Mouse (Mus musculus) B cell, adult 2 months (primary cell): ENCODE data around the gene Fam72a.
A peak's percentile ranks its signal among the peaks of the same experiment; 100 is the strongest.

Experiments
- DNase-seq, 2 experiments: peaks; one replicate each; pipeline ENCODE4 v3.0.0; 2022

The Fam72a gene

DNA sequence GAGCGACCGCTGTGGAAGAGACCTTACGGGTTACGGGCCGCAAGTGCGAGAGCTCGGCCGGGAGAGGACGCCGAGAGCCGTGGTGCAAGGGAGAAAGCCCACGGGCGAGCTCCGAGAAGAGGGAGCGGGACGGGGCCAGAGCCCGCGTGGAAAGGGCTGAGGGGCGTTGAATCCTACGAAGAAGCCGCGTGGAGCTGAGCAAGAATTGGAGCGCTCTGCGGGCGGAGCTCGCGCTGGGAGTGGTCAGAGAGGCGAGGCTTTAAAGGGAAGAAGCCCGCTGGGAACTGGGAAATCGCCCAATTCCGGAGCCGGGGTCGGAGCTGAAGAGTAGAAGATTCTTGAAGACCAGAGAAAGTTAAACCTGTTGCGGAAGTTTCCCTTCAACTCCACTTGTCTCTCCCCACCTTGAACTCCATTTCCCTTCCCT is 391 bp downstream of the Fam72a start:
- no peak for DNase-seq

DNA sequence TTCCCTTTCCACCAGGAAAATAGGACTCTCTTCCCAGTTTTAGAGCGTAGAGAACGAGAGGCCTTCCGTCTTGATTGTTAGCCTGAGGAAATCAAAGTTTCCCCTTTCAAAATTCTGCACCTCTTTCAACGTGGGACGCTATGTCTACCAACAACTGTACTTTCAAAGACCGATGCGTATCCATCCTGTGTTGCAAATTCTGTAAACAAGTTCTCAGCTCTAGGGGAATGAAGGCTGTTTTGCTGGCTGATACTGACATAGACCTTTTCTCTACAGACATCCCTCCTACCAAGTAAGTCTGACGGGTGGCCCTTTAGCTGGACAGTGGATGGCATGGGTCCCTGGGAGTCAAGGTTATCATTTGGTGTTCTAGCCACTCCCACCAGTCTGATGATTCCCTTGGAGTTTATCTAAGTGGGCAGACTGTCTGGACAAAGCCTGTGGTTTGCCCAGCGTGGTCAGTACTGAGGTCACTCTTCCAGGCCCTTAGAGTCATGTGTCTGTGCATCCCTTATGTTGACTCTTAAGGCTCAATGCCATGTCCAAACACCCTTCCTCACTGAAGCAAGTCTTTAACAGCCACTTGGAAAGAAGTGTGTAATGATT is 961 bp downstream of the Fam72a start:
- DNase-seq: peak; percentile 2 to 3

GRCm38 (mm10) chr1:131539771-131540170 is 12.1 kb downstream of the Fam72a start:
- DNase-seq: no peak

GRCm38 (mm10) chr1:131540795-131541194 is 13.1 kb downstream of the Fam72a start:
- no peak for DNase-seq

- no peak for DNase-seq
Observed at GRCm38 (mm10) chr1:131541431-131541830, 13.7 kb downstream of the Fam72a start.

DNA sequence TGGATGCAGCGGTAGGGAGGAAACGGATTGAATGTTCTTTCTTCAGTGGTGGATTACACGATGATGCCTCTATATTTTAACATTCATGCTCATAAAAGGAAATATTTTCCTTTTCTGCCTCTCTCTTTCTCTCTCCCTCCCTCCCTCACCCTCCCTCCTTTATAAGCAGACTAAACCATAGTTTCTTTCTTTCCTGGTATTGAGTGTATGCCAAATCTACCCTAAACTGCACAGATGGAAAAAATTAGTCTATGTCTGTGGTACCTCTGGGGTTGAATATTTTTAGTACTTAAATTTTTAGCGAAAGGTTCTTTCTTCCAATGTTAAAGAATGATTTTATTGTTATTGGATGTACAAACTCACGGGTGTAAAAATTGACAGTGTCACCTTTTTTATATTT is 14.2 kb downstream of the Fam72a start:
- DNase-seq: no peak

GRCm38 (mm10) chr1:131543886-131544565 is 16.3 kb downstream of the Fam72a start:
- DNase-seq: no peak

GRCm38 (mm10) chr1:131546798-131547690 is 19.3 kb downstream of the Fam72a start:
- no peak for DNase-seq

DNA sequence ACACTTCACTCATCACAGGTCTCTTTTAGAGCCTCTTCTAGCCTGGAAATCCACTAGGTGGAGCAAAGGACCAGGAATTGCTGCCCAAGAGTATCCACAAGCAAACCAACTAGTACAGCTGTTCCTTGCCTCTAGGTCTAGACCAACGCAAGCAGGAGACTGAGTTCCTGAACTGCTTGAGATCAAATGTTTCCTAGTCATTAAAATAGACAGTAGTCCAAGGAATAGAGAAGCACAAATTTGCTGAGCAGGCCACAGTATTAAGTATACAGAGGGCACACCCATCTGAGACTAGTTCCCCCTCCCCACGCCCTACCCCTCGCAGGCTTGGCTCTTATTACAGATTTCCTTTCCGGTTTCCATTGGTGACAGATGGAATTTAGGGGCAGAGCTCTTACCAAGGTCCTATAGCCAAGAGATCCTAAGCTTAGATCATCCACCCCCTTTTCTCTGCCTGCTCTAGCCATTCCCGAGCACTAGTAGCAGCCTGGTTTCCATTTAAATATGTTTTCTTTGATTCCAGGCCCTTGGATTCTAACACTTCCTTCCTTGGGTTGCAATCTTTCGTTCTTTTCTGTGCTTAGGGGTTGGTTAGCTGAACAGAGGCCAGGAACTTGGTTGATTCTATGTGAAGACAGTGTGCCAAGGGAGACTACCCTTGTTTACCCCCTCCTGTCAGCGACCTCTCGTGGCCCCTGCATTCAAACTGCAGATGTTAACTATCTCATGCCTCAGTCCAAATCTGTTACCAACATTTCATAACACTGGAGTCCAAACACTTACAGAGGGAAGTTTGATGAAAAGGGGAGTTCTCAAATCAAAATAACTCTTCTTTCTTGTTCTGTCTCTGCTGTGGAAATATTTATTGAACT is 21.0 kb downstream of the Fam72a start:
- DNase-seq: peak in 1 of 2 experiments; percentile 6

- no peak for DNase-seq
Observed at GRCm38 (mm10) chr1:131551956-131552355, 24.3 kb downstream of the Fam72a start.

DNA sequence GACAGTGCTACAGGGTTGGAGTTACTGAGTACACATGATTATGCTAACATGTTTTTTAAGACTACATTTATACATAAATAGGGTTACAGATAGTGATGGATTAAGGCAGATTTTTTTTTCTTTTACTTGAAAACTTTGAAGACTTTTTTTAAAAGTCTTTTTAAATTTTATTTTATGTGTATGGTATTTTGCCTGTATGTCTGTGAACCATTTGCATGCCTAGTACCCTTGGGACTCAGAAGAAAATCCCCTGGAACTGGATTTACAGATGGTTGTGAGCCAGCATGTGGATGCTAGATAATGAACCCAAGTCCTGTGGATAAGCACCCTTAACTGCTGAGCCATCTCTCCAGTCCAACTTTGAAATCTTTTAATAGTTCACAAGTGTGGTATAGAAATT is 25.7 kb downstream of the Fam72a start:
- no peak for DNase-seq

GRCm38 (mm10) chr1:131555042-131555812 is 27.5 kb downstream of the Fam72a start:
- DNase-seq: peak; percentile 79 to 83

GRCm38 (mm10) chr1:131560500-131560899 is 32.8 kb downstream of the Fam72a start:
- no peak for DNase-seq

DNA sequence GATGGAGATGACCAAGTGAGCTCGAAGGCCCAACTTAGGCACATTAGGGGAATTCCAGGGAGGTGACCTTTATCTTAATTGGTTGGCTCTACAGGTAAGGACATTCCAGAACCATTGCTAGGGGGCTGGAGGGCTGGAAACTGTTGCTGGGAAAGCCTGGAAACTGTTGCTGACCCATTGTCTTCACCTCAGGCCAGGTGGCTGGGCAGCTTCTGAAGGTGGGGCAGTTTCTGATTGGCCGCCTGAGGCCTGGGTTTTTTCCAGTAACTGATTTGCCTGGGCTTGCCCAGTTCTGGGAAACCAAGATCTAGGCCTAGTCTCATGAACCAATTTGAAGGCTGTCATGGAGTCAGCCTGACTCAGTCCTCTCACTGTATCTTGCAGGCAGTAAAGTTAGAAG is 34.4 kb downstream of the Fam72a start:
- DNase-seq: no peak

DNA sequence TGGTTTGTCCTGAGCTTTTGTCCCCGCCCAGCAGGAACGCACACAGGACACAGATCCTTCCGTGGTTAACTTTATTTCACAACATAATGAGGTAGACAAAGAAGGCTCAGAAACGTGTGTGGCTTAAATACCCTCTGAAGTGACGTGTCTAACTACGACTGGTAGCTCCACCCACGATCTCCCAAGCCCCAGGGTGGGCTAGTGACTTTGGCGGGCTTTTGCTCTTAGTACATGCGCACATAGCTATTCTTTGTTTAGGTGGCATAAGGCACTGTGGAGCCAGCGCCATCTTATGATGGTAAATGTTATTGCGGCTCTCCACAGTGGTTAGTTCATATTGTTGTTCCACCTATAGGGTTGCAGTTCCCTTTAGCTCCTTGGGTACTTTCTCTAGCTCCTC is 38.4 kb downstream of the Fam72a start:
- DNase-seq: peak; percentile 49 to 58

GRCm38 (mm10) chr1:131569721-131570120 is 42.0 kb downstream of the Fam72a start:
- no peak for DNase-seq

- DNase-seq: no peak
Observed at GRCm38 (mm10) chr1:131570391-131570790, 42.7 kb downstream of the Fam72a start.

GRCm38 (mm10) chr1:131573721-131574120 is 46.0 kb downstream of the Fam72a start:
- peak; percentile 14 to 17 for DNase-seq

GRCm38 (mm10) chr1:131578943-131579680 is 51.4 kb downstream of the Fam72a start:
- DNase-seq: no peak

GRCm38 (mm10) chr1:131580389-131580788 is 52.7 kb downstream of the Fam72a start:
- no peak for DNase-seq

DNA sequence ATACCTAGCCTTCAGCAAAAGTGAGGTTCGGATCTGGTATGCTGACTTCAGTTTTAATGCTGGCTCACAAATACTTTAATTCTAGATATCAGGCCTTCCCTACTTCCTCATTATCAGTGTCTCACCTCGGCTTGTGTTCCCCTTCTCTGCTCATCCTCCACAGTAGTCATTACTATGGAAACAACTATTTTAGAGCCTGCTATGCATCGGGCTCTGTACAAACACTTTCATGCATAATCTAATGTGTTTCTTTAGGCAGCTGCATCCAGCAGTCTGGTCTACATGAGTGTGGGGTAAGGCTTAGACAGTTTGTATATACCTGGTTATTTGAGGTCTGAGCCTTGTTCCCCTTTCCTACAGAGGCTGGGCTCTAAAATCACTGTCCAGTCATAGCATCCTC is 55.9 kb downstream of the Fam72a start:
- no peak for DNase-seq
